Comparison of ENCODE assay signal across 8 mouse cellular contexts in genomic region chrX:100625802-100626793, GRCm38 (mm10). TPM values are rescaled to one million over a fixed set of nuclear protein-coding genes. Genes with fewer than 3 reads are reported as not detected.
A peak's percentile ranks its signal among the peaks of the same experiment; 100 is the strongest.
DNase-seq lines count a peak whose midpoint lies in the region; ATAC-seq and TF ChIP-seq lines count a peak whose summit lies in the region.

Gene Pdzd11, minus strand, starts transcription at chrX:100626568.

- ATAC-seq in embryonic facial prominence, embryonic 14.5 days (ENCODE audit: low read depth): peak; percentile 100
- peak; percentile 100 for ATAC-seq in limb, embryonic 13.5 days (ENCODE audit: low FRiP score, low read depth)
- ATAC-seq in midbrain, embryonic 16.5 days: peak; percentile 100

- peak; percentile 97 for DNase-seq in 3T3-L1 (ENCODE audit: low read depth, low spot score)
- peak; percentile 42 to 75 for DNase-seq in adrenal gland, postnatal 4 days (ENCODE audit: low spot score in 2 of 2)
- peak; percentile 98 for DNase-seq in embryonic facial prominence, embryonic 14.5 days (ENCODE audit: low spot score)
- DNase-seq in heart, adult 2 months: peak; percentile 87 to 93
- DNase-seq in kidney, adult 8-10 months: peak; percentile 90 to 91
- peak; percentile 66 to 91 for DNase-seq in spleen, postnatal 10 days (ENCODE audit: low spot score in 2 of 2)

- peak within 1 kb of the TSS; percentile 68 for H3K4me2 ChIP-seq in embryonic facial prominence, embryonic 14.5 days (ENCODE audit: low read depth, low read length)
- H3K4me2 ChIP-seq in limb, embryonic 13.5 days (replicated peaks): peak within 1 kb of the TSS; percentile 77
- peak within 1 kb of the TSS; percentile 78 for H3K4me2 ChIP-seq in midbrain, embryonic 16.5 days (ENCODE audit: low read length)

- peak; percentile 82 for TF ChIP-seq POLR2A in heart, adult 2 months (IDR thresholded peaks at IDR 0.05; ENCODE audit: insufficient read depth, low read depth, low read length)

- H3K27me3 ChIP-seq in embryonic facial prominence, embryonic 14.5 days (replicated peaks; ENCODE audit: control insufficient read depth, insufficient read depth, low read length): no peaks in the 10 kb centered on the region
- no peaks in the 10 kb centered on the region for H3K27me3 ChIP-seq in heart, adult 2 months (ENCODE audit: control insufficient read depth, insufficient read depth, low read length)
- peaks cover 8% of the 10 kb centered on the region for H3K27me3 ChIP-seq in limb, embryonic 13.5 days
- H3K27me3 ChIP-seq in midbrain, embryonic 16.5 days (ENCODE audit: control insufficient read depth, insufficient read depth, low read depth, low read length): no peaks in the 10 kb centered on the region

- intact Hi-C loops in heart, adult 2 months (cut with DNase I): no loop called here

- peak within 1 kb of the TSS; percentile 82 for H3K27ac ChIP-seq in embryonic facial prominence, embryonic 14.5 days (replicated peaks; ENCODE audit: low read depth, low read length)
- peak within 1 kb of the TSS; percentile 72 for H3K27ac ChIP-seq in heart, adult 2 months
- H3K27ac ChIP-seq in limb, embryonic 13.5 days: peak within 1 kb of the TSS; percentile 74
- 0 out of 2 replicates have a peak within 1 kb of the TSS, but pooled peaks have one; percentile 46 for H3K27ac ChIP-seq in midbrain, embryonic 16.5 days (ENCODE audit: low read length)

- 0 out of 2 replicates have a peak, but pooled peaks cover 9% of the 10 kb centered on the region for H3K36me3 ChIP-seq in embryonic facial prominence, embryonic 14.5 days (ENCODE audit: control insufficient read depth, insufficient read depth, low read length)
- H3K36me3 ChIP-seq in heart, adult 2 months (ENCODE audit: control insufficient read depth, insufficient read depth, low read length): no peaks in the 10 kb centered on the region
- H3K36me3 ChIP-seq in limb, embryonic 13.5 days: peaks cover 9% of the 10 kb centered on the region; the same call in 1 of the 2 replicates
- no peaks in the 10 kb centered on the region for H3K36me3 ChIP-seq in midbrain, embryonic 16.5 days (ENCODE audit: control insufficient read depth, insufficient read depth, low read length)

- peak within 1 kb of the TSS; percentile 70 for H3K9ac ChIP-seq in embryonic facial prominence, embryonic 14.5 days (ENCODE audit: low read depth, low read length)
- H3K9ac ChIP-seq in heart, adult 2 months (ENCODE audit: low read depth, low read length): peak within 1 kb of the TSS; percentile 68
- peak within 1 kb of the TSS; percentile 69 for H3K9ac ChIP-seq in limb, embryonic 13.5 days
- peak within 1 kb of the TSS; percentile 55; the same call in 1 of the 2 replicates for H3K9ac ChIP-seq in midbrain, embryonic 16.5 days (ENCODE audit: low read depth, low read length)

- no peaks in the 10 kb centered on the region for H3K9me3 ChIP-seq in embryonic facial prominence, embryonic 14.5 days (ENCODE audit: control insufficient read depth, low read length)
- H3K9me3 ChIP-seq in limb, embryonic 13.5 days: no peaks in the 10 kb centered on the region
- no peaks in the 10 kb centered on the region for H3K9me3 ChIP-seq in midbrain, embryonic 16.5 days (replicated peaks; ENCODE audit: control insufficient read depth, low read length, poor library complexity, severe bottlenecking)

- WGBS in embryonic facial prominence, embryonic 14.5 days: 24% methylated on average over 59 of the region's 62 CpGs
- 15% methylated on average over 62 of the region's 62 CpGs for WGBS in heart, adult 2 months
- WGBS in limb, embryonic 13.5 days: 17% methylated on average over 62 of the region's 62 CpGs
- 11% methylated on average over 61 of the region's 62 CpGs for WGBS in midbrain, embryonic 16.5 days

- 0 out of 2 replicates have a peak, but pooled peaks cover 5% of the 10 kb centered on the region for H3K4me1 ChIP-seq in embryonic facial prominence, embryonic 14.5 days (ENCODE audit: control insufficient read depth, insufficient read depth, low read length)
- H3K4me1 ChIP-seq in heart, adult 2 months (ENCODE audit: control insufficient read depth, insufficient read depth, low read length): no peaks in the 10 kb centered on the region
- no peaks in the 10 kb centered on the region; the same call in 1 of the 2 replicates for H3K4me1 ChIP-seq in limb, embryonic 13.5 days
- H3K4me1 ChIP-seq in midbrain, embryonic 16.5 days (ENCODE audit: control insufficient read depth, insufficient read depth, low read length): peaks cover 8% of the 10 kb centered on the region; the same call in 1 of the 2 replicates

- TF ChIP-seq EP300 in heart, adult 2 months (IDR thresholded peaks at IDR 0.05; ENCODE audit: insufficient read depth, low read depth, low read length): no peak

- no peaks in the 10 kb centered on the region for H3K79me2 ChIP-seq in heart, adult 2 months (replicated peaks; ENCODE audit: control insufficient read depth, insufficient read depth, low read length)

- no peak for TF ChIP-seq CTCF in heart, adult 2 months (IDR thresholded peaks at IDR 0.05)

- peak within 1 kb of the TSS; percentile 57 for H3K4me3 ChIP-seq in embryonic facial prominence, embryonic 14.5 days (ENCODE audit: low read depth, low read length)
- peak within 1 kb of the TSS; percentile 60 for H3K4me3 ChIP-seq in heart, adult 2 months
- H3K4me3 ChIP-seq in limb, embryonic 13.5 days: peak within 1 kb of the TSS; percentile 61
- H3K4me3 ChIP-seq in midbrain, embryonic 16.5 days (ENCODE audit: low read depth, low read length): peak within 1 kb of the TSS; percentile 53

RNA-seq across cellular contexts. Expression of gene Pdzd11, which starts in this region (rescaled TPM):
- total RNA-seq in adrenal gland, postnatal 4 days (2021): 10 to 100 TPM; 35.7 to 41.8 TPM
- polyA plus RNA-seq in embryonic facial prominence, embryonic 14.5 days (2014; fragmentation: Nextera tagmentation; extraction: Ambion mirVana): 105 and 113 TPM in 2 replicates
- 10 to 100 TPM; 21.4 to 26.2 TPM for total RNA-seq in heart, adult 2 months (2021)
- 18.3 and 29.1 TPM in 2 replicates for polyA plus RNA-seq in heart, adult 2 months (2012; rRNA removed)
- polyA plus RNA-seq in limb, embryonic 13.5 days (2015; fragmentation: Nextera tagmentation; extraction: Ambion mirVana): 118 and 124 TPM in 2 replicates
- polyA plus RNA-seq in midbrain, embryonic 16.5 days (2015; fragmentation: Nextera tagmentation; extraction: Ambion mirVana): 89.7 and 93.0 TPM in 2 replicates

Comparison
In these comparisons a context has a peak if more than half of its experiments do, and no peak if none do; other contexts are left out.
1. Peak in every context shown above with its lines: DNase-seq, ATAC-seq, H3K4me3 ChIP-seq and H3K27ac ChIP-seq.